Mouse (Mus musculus) cerebellum, postnatal 14 days (tissue): ENCODE data around the gene Zc2hc1b.
"Not testable (repeated sequence)": the region's sequence is repeated elsewhere in the genome, so short reads cannot be mapped to it uniquely, and the experiment has no call there.

Experiments used
- DNase-seq, 2 experiments: peaks; one replicate each; pipeline ENCODE4 v3.0.0; 2021; ENCODE audit warnings: mixed read lengths in 2 of 2

Gene Zc2hc1b

GRCm38 (mm10) chr10:13177973-13178624, at the start of gene Zc2hc1b:
Zc2hc1b (minus strand) TSS chr10:13178023.
- no peak for DNase-seq

- DNase-seq, result no peak
Measured at GRCm38 (mm10) chr10:13225377-13226063, 47.7 kb upstream of the Zc2hc1b start.

- DNase-seq, result no peak
Measured at GRCm38 (mm10) chr10:13222135-13222534, 44.3 kb upstream of the Zc2hc1b start.

GRCm38 (mm10) chr10:13220061-13220460, 42.2 kb upstream of the Zc2hc1b start:
- DNase-seq, result no peak

GRCm38 (mm10) chr10:13213956-13214355, 36.1 kb upstream of the Zc2hc1b start:
- DNase-seq, result no peak

- DNase-seq, result no peak
Measured at GRCm38 (mm10) chr10:13212829-13213228, 35.0 kb upstream of the Zc2hc1b start.

- no peak for DNase-seq
Measured at GRCm38 (mm10) chr10:13212326-13212725, 34.5 kb upstream of the Zc2hc1b start.

GRCm38 (mm10) chr10:13209930-13210637, 32.3 kb upstream of the Zc2hc1b start:
- DNase-seq, result no peak

- no peak for DNase-seq
Measured at GRCm38 (mm10) chr10:13209506-13209905, 31.7 kb upstream of the Zc2hc1b start.

GRCm38 (mm10) chr10:13209061-13209460, 31.2 kb upstream of the Zc2hc1b start:
- no peak for DNase-seq

GRCm38 (mm10) chr10:13201741-13202293, 24.0 kb upstream of the Zc2hc1b start:
- no peak for DNase-seq

- no peak for DNase-seq
Measured at GRCm38 (mm10) chr10:13200862-13201261, 23.0 kb upstream of the Zc2hc1b start.

GRCm38 (mm10) chr10:13199234-13199633, 21.4 kb upstream of the Zc2hc1b start:
- no peak for DNase-seq

- no peak for DNase-seq
Measured at GRCm38 (mm10) chr10:13196872-13197507, 19.2 kb upstream of the Zc2hc1b start.

GRCm38 (mm10) chr10:13193496-13193895, 15.7 kb upstream of the Zc2hc1b start:
- DNase-seq, result not testable (repeated sequence)

GRCm38 (mm10) chr10:13192731-13193351, 15.0 kb upstream of the Zc2hc1b start, which contains the start of gene Ltv1:
Ltv1 (minus strand) TSS chr10:13193168.
- DNase-seq, result peak; percentile 98 to 99

- no peak for DNase-seq
Measured at GRCm38 (mm10) chr10:13189881-13190280, 12.1 kb upstream of the Zc2hc1b start.

- no peak for DNase-seq
Measured at GRCm38 (mm10) chr10:13186754-13187153, 8.9 kb upstream of the Zc2hc1b start.

GRCm38 (mm10) chr10:13184170-13184766, 6.4 kb upstream of the Zc2hc1b start:
- no peak for DNase-seq

GRCm38 (mm10) chr10:13180211-13180610, 2.4 kb upstream of the Zc2hc1b start:
- no peak for DNase-seq

GRCm38 (mm10) chr10:13175866-13176265, 2.0 kb downstream of the Zc2hc1b start:
- no peak for DNase-seq

GRCm38 (mm10) chr10:13172798-13173221, 5.0 kb downstream of the Zc2hc1b start:
- DNase-seq, result peak; percentile 32 to 48
